Mouse (Mus musculus) embryonic facial prominence, embryonic 12.5 days (tissue): ENCODE data around the gene Med14. TPM values are rescaled to one million over a fixed set of nuclear protein-coding genes. Genes with fewer than 3 reads are reported as not detected.

ENCODE experiments used
- ATAC-seq: fragments of 200-750 bp; cut with Nextera tagmentation; 2 replicates; pipeline ENCODE4 v1.8.0; 2017; ENCODE audit not compliant: insufficient number of reproducible peaks, insufficient read depth, low FRiP score, low TSS enrichment
- H3K27ac ChIP-seq: fragments of 300-500 bp; sonication (generic); 2 replicates; pipeline ENCODE4 v1.5.1; 2016; ENCODE audit warnings: mild to moderate bottlenecking
- H3K27me3 ChIP-seq: fragments of 300-500 bp; sonication (generic); 2 replicates; pipeline ENCODE4 v1.6.1; 2016; ENCODE audit warnings: mild to moderate bottlenecking, moderate library complexity
- H3K36me3 ChIP-seq: fragments of 300-500 bp; sonication (generic); 2 replicates; pipeline ENCODE4 v1.6.1; 2016; ENCODE audit warnings: mild to moderate bottlenecking
- H3K4me1 ChIP-seq: fragments of 300-500 bp; sonication (generic); 2 replicates; pipeline ENCODE4 v1.6.1; 2016
- H3K4me2 ChIP-seq: fragments of 300-500 bp; sonication (generic); replicated peaks from 2 replicates; pipeline ENCODE4 v1.6.1; 2016; ENCODE audit warnings: mild to moderate bottlenecking, moderate library complexity
- H3K4me3 ChIP-seq: fragments of 300-500 bp; sonication (generic); 2 replicates; pipeline ENCODE4 v1.5.1; 2016; ENCODE audit warnings: mild to moderate bottlenecking
- H3K9ac ChIP-seq: fragments of 300-500 bp; sonication (generic); 2 replicates; pipeline ENCODE4 v1.6.1; 2016; ENCODE audit warnings: mild to moderate bottlenecking, moderate library complexity
- H3K9me3 ChIP-seq: fragments of 300-500 bp; sonication (generic); 2 replicates; pipeline ENCODE4 v1.6.1; 2016; ENCODE audit warnings: mild to moderate bottlenecking, moderate library complexity
- WGBS: fragments of 180-500 bp; shearing (Covaris S2); methylation state at CpG from one replicate; pipeline ENCODE4 v1.1.7; 2016; 5-methylcytosine and 5-hydroxymethylcytosine counted together
- polyA plus RNA-seq: library from polyadenylated mRNA; unstranded; fragments of >200 nt; fragmentation: Nextera tagmentation; extraction: Ambion mirVana; gene quantifications from 2 replicates; pipeline ENCODE4 v1.2.1, GENCODE M21; 2016

Gene Med14
- 13.5 and 13.8 TPM in 2 replicates for polyA plus RNA-seq

GRCm38 (mm10) chrX:12761626-12762333, at the start of gene Med14:
TSS of gene Med14 (minus strand) at chrX:12762073.
- 9% methylated on average over 66 of the region's 79 CpGs for WGBS
- no peaks in the 10 kb centered on the region for H3K36me3 ChIP-seq
- H3K27ac ChIP-seq = peak within 1 kb of the TSS; percentile 97
- H3K9me3 ChIP-seq = no peaks in the 10 kb centered on the region
- H3K9ac ChIP-seq = peak within 1 kb of the TSS; percentile 79
- no peaks in the 10 kb centered on the region for H3K4me1 ChIP-seq
- H3K4me3 ChIP-seq = peak within 1 kb of the TSS; percentile 62
- H3K27me3 ChIP-seq = peaks cover 11% of the 10 kb centered on the region
- peak; percentile 97 for ATAC-seq
- H3K4me2 ChIP-seq = peak within 1 kb of the TSS; percentile 50

- Histone ChIP-seq H3K36me3 (no peaks in the 10 kb centered on the region), H3K27ac (no peak overlapping the region), H3K27me3 (no peaks in the 10 kb centered on the region), H3K9me3 (no peaks in the 10 kb centered on the region), H3K4me1 (no peaks in the 10 kb centered on the region), H3K4me3 (no peak overlapping the region), H3K4me2 (no peak overlapping the region), H3K9ac (no peak overlapping the region)
- 74% methylated on average over 4 of the region's 4 CpGs for WGBS
- no peak for ATAC-seq
These were observed 38.7 kb upstream of the Med14 start for GRCm38 (mm10) chrX:12800559-12800958.

DNA sequence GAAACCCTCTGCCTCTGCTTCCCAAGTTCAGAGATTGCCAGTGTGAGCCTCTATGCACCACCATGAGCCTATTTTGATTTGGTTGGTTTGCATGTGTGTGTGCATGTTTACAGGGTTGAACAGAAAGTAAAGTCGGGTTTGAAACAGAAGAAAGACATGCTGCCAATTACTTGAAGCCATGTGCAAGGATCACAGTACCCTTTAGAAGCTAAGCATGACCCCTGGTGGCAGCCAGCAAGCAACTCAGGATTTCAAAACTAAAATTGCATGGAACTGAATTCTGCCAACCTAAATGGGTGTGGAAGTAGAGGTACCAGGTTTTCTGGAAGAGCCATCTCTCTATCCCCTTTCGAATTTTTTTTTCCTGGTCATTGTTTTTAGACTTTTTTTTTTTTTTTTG, 33.0 kb upstream of the Med14 start:
- Histone ChIP-seq H3K36me3 (no peaks in the 10 kb centered on the region), H3K4me2 (no peak overlapping the region), H3K9me3 (no peaks in the 10 kb centered on the region), H3K27ac (no peak overlapping the region), H3K9ac (no peak overlapping the region), H3K4me1 (no peaks in the 10 kb centered on the region), H3K4me3 (no peak overlapping the region), H3K27me3 (no peaks in the 10 kb centered on the region)
- ATAC-seq = no peak
- WGBS = 42% methylated on average over 2 of the region's 2 CpGs

DNA sequence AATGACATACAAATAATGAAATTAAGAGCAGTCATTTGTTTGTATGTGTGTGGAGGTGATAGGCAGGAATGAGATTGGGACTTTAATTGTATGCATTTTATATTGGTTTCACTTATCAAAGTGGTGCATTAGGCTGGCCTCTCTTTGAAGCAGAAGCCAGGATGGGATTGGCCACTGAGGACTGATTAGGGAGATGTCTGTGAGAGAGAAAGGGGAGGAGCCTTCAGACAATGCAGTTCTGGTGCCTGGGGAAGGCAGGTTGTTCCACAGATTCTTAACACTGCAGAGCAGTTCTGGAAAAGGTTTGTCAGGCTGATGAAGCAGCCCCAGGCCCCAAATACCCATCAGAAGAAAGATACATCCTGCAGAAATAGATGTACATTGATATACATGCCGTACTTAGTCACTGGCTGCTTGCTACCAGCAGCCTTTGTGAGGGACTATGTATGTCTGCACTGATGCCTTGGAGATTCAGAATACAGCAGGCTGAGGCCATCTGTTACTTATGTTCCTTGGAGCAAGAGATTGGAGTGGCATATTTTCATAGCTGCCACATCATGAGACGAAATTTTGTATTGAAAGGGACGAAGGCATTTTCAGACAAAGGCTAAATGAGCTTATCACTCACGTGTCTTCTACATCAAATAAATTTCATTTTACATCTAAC, 29.9 kb upstream of the Med14 start:
- Histone ChIP-seq H3K4me2 (no peak overlapping the region), H3K9me3 (no peaks in the 10 kb centered on the region), H3K4me3 (no peak overlapping the region), H3K27ac (no peak overlapping the region), H3K36me3 (no peaks in the 10 kb centered on the region), H3K4me1 (no peaks in the 10 kb centered on the region), H3K27me3 (no peaks in the 10 kb centered on the region), H3K9ac (no peak overlapping the region)
- no peak for ATAC-seq
- WGBS = 75% methylated on average over 4 of the region's 4 CpGs

- WGBS = 90% methylated on average over 3 of the region's 3 CpGs
- Histone ChIP-seq H3K4me2 (no peak overlapping the region), H3K9me3 (no peaks in the 10 kb centered on the region), H3K4me3 (no peak overlapping the region), H3K4me1 (no peaks in the 10 kb centered on the region), H3K9ac (no peak overlapping the region), H3K27me3 (no peaks in the 10 kb centered on the region), H3K27ac (no peak overlapping the region), H3K36me3 (no peaks in the 10 kb centered on the region)
- no peak for ATAC-seq
These were observed 11.4 kb upstream of the Med14 start for GRCm38 (mm10) chrX:12773236-12773635.

- no peak overlapping the region for H3K4me3 ChIP-seq
- no peak overlapping the region for H3K4me2 ChIP-seq
- ATAC-seq = no peak
- H3K4me1 ChIP-seq = no peaks in the 10 kb centered on the region
- no peak overlapping the region for H3K9ac ChIP-seq
- no peaks in the 10 kb centered on the region for H3K27me3 ChIP-seq
- H3K9me3 ChIP-seq = no peaks in the 10 kb centered on the region
- H3K27ac ChIP-seq = no peak overlapping the region
- no peaks in the 10 kb centered on the region for H3K36me3 ChIP-seq
- 67% methylated on average over 2 of the region's 2 CpGs for WGBS
These were observed 9.7 kb upstream of the Med14 start for GRCm38 (mm10) chrX:12771561-12771960.

GRCm38 (mm10) chrX:12768571-12768970, 6.7 kb upstream of the Med14 start:
- H3K4me1 ChIP-seq = no peaks in the 10 kb centered on the region
- 62% methylated on average over 3 of the region's 3 CpGs for WGBS
- no peaks in the 10 kb centered on the region for H3K9me3 ChIP-seq
- no peak overlapping the region for H3K4me3 ChIP-seq
- H3K4me2 ChIP-seq = no peak overlapping the region
- no peak overlapping the region for H3K9ac ChIP-seq
- ATAC-seq = no peak
- no peaks in the 10 kb centered on the region for H3K36me3 ChIP-seq
- no peaks in the 10 kb centered on the region for H3K27me3 ChIP-seq
- no peak overlapping the region for H3K27ac ChIP-seq

GRCm38 (mm10) chrX:12766846-12767564, 5.1 kb upstream of the Med14 start:
- 70% methylated on average over 4 of the region's 4 CpGs for WGBS
- H3K4me3 ChIP-seq = no peak overlapping the region
- ATAC-seq = no peak

GRCm38 (mm10) chrX:12763127-12763834, 1.4 kb upstream of the Med14 start:
- H3K4me1 ChIP-seq = no peaks in the 10 kb centered on the region
- 70% methylated on average over 3 of the region's 3 CpGs for WGBS
- H3K27ac ChIP-seq = peak overlapping the region; percentile 97; the same call in 1 of the 2 replicates
- peak overlapping the region; percentile 79; the same call in 1 of the 2 replicates for H3K9ac ChIP-seq
- H3K4me2 ChIP-seq = peak overlapping the region; percentile 50
- peaks cover 11% of the 10 kb centered on the region for H3K27me3 ChIP-seq
- H3K4me3 ChIP-seq = peak overlapping the region; percentile 62
- no peaks in the 10 kb centered on the region for H3K9me3 ChIP-seq
- no peak for ATAC-seq
- H3K36me3 ChIP-seq = no peaks in the 10 kb centered on the region

More at GRCm38 (mm10) chrX:12766846-12767564, 5.1 kb upstream of the Med14 start:
- Histone ChIP-seq H3K4me2 (no peak overlapping the region), H3K9me3 (no peaks in the 10 kb centered on the region), H3K27me3 (peaks cover 2% of the 10 kb centered on the region), H3K9ac (no peak overlapping the region), H3K27ac (no peak overlapping the region), H3K36me3 (no peaks in the 10 kb centered on the region), H3K4me1 (no peaks in the 10 kb centered on the region)

- Histone ChIP-seq H3K4me3 (peak overlapping the region; percentile 62), H3K4me1 (no peaks in the 10 kb centered on the region), H3K9me3 (no peaks in the 10 kb centered on the region), H3K9ac (peak overlapping the region; percentile 79), H3K4me2 (peak overlapping the region; percentile 50), H3K27ac (peak overlapping the region; percentile 97), H3K27me3 (peaks cover 11% of the 10 kb centered on the region), H3K36me3 (no peaks in the 10 kb centered on the region)
- 16% methylated on average over 32 of the region's 32 CpGs for WGBS
- ATAC-seq = no peak
These were observed 657 bp upstream of the Med14 start for GRCm38 (mm10) chrX:12762334-12763126.

DNA sequence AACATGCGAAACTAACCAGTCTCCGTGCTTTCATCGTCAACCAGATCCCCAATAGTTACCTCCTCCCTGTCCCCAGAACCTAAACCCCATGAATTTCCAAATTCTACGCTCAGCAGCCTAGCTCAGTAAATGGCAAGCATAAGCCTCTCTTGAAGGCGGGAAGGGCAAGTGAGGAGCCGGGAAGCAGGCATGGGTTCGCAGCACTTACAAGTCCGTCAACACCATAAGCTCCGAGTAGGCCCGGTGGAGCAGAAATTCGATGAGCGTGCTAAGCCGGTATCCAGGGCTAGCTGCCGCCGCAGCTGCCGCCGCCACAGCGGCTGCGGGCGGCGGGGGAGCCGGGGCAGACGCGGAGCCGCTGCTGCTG, 631 bp downstream of the Med14 start:
- WGBS = 17% methylated on average over 24 of the region's 25 CpGs
- peak overlapping the region; percentile 97 for H3K27ac ChIP-seq
- peak overlapping the region; percentile 50 for H3K4me2 ChIP-seq
- ATAC-seq = peak; percentile 36; the same call in 1 of the 2 replicates
- no peaks in the 10 kb centered on the region for H3K9me3 ChIP-seq
- no peaks in the 10 kb centered on the region for H3K4me1 ChIP-seq
- H3K27me3 ChIP-seq = peaks cover 11% of the 10 kb centered on the region
- H3K9ac ChIP-seq = peak overlapping the region; percentile 79
- no peaks in the 10 kb centered on the region for H3K36me3 ChIP-seq
- peak overlapping the region; percentile 62 for H3K4me3 ChIP-seq
